Comparison of ENCODE assay signal across 19 mouse cellular contexts in the genomic region with DNA sequence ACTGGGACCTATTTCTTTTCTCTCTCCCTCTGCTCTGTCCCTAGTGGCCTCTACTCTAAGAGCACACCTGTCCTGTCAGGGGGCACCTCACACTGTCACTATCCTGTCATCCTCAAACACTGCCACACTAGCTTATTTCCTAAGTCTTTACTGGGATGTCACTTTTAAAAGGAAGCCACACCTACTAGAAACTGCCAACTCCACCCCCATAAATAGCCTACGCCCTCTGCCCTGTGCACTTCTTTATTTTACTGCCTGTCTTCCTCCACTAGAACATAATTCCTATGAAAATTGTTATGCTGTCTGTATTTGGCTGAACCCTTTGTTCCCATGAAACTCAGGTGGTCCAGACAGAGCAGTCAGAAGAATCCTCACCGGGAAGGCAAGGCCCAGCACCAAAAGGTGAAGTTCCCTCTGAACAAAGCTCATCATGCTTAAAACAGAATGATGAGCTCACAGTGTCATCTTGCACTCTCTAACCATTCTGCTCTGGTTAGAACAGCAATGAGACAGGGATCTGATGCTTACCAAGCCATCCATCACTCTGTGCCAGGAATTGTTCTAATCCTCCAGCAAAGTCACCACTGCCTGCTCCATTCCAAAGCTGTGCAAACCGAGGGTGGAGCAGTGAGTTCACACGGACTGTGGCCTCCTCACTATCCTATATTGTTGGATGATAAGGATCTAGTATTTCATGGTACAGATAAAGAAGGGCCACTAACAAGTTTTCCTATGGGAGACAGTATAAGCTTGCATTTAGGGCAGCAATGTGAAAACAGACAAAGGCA.
DNase-seq lines count a peak whose midpoint lies in the region; ATAC-seq lines count a peak whose summit lies in the region.
"Had no signal": no experiment of that assay in that cellular context is flagged by ENCODE, and none has a peak within 500 bp of the region (broad histone marks: within the 10 kb centered on the region; RNA-seq: fewer than 3 reads in every experiment).

No protein-coding gene starts in this region.

- H3K4me2 ChIP-seq in kidney, embryonic 15.5 days, result no peak overlapping the region
- H3K4me2 ChIP-seq: hindbrain, embryonic 13.5 days had no signal

- H3K4me3 ChIP-seq in heart, embryonic 10.5 days, result no peak overlapping the region
- H3K4me3 ChIP-seq in kidney, embryonic 15.5 days (replicated peaks), result no peak overlapping the region
- H3K4me3 ChIP-seq: embryonic facial prominence, embryonic 10.5 days; heart, adult 2 months; hindbrain, embryonic 13.5 days had no signal

- 86% methylated on average over 4 of the region's 4 CpGs for WGBS in heart, embryonic 10.5 days
- WGBS in kidney, embryonic 15.5 days, result 74% methylated on average over 4 of the region's 4 CpGs

- H3K36me3 ChIP-seq in heart, embryonic 10.5 days, result peaks cover 10% of the 10 kb centered on the region; the same call in 1 of the 2 replicates
- H3K36me3 ChIP-seq in kidney, embryonic 15.5 days, result no peaks in the 10 kb centered on the region

- H3K27me3 ChIP-seq in heart, embryonic 10.5 days (ENCODE audit: insufficient read depth, poor library complexity, severe bottlenecking), result no peaks in the 10 kb centered on the region
- H3K27me3 ChIP-seq in kidney, embryonic 15.5 days, result no peaks in the 10 kb centered on the region
- H3K27me3 ChIP-seq: hindbrain, embryonic 13.5 days; Patski had no signal

- peaks cover 11% of the 10 kb centered on the region for H3K4me1 ChIP-seq in heart, embryonic 10.5 days
- H3K4me1 ChIP-seq in kidney, embryonic 15.5 days, result no peaks in the 10 kb centered on the region
- H3K4me1 ChIP-seq: embryonic facial prominence, embryonic 10.5 days had no signal

- 0 out of 2 replicates have a peak, but pooled peaks cover 2% of the 10 kb centered on the region for H3K9me3 ChIP-seq in heart, embryonic 10.5 days
- no peaks in the 10 kb centered on the region for H3K9me3 ChIP-seq in kidney, embryonic 15.5 days (replicated peaks)
- H3K9me3 ChIP-seq: hindbrain, embryonic 13.5 days had no signal

- H3K27ac ChIP-seq in heart, embryonic 10.5 days, result no peak overlapping the region
- H3K27ac ChIP-seq in kidney, embryonic 15.5 days, result no peak overlapping the region
- H3K27ac ChIP-seq: embryonic facial prominence, embryonic 10.5 days; heart, adult 2 months; hindbrain, embryonic 13.5 days; hindbrain, postnatal 0 days had no signal

- ATAC-seq in kidney, embryonic 15.5 days (replicated peaks; ENCODE audit: low FRiP score), result no peak
- ATAC-seq: activated CD4-positive, CD25-positive, alpha-beta regulatory T cell, adult 4 months; forebrain, embryonic 14.5 days; hindbrain, postnatal 0 days; Patski had no signal

- H3K9ac ChIP-seq in kidney, embryonic 15.5 days, result no peak overlapping the region
- H3K9ac ChIP-seq: hindbrain, embryonic 13.5 days had no signal

- peak; percentile 3 for DNase-seq in heart, embryonic 10.5 days (ENCODE audit: low spot score)
- no peak for DNase-seq in heart, adult 18-20 months
- DNase-seq in kidney, postnatal 10 days, result peak; percentile 2
- DNase-seq in urinary bladder, postnatal 14 days (ENCODE audit: low spot score), result peak; percentile 2
- no peak for DNase-seq in urinary bladder, adult 2 months (ENCODE audit: low spot score)
- DNase-seq in adrenal gland, postnatal 36 days, result no peak
- DNase-seq: adrenal gland, adult 2 months; adrenal gland, postnatal 25 days; cerebellum, adult 2 months; cerebellum, postnatal 10 days; gastrocnemius, postnatal 36 days; heart, adult 2 months had no signal

Comparison
In these comparisons a context has a peak if more than half of its experiments do, and no peak if none do; other contexts are left out.
1. DNase-seq: peak in heart, embryonic 10.5 days (single experiment), kidney, postnatal 10 days (single experiment) and urinary bladder, postnatal 14 days (single experiment); none in heart, adult 18-20 months (0 of 2), urinary bladder, adult 2 months (single experiment) and adrenal gland, postnatal 36 days (0 of 2).